Mouse (Mus musculus) G1E-ER4 (cell line): ENCODE data around the gene 5730522E02Rik. TPM values are rescaled to one million over a fixed set of nuclear protein-coding genes. Genes with fewer than 3 reads are reported as not detected.

Experiments
- GATA1 ChIP-seq: IDR thresholded peaks from one replicate; pipeline ENCODE4 v1.8.0; 2012; ENCODE audit warnings: low read length, inconsistent platforms
- polyA plus RNA-seq: library from polyadenylated mRNA; stranded (reverse); fragments of >175 nt; gene quantifications from 2 replicates; pipeline ENCODE4 v1.2.3, GENCODE M21; 2012

Gene 5730522E02Rik
- polyA plus RNA-seq = not detected in 2 replicates

DNA sequence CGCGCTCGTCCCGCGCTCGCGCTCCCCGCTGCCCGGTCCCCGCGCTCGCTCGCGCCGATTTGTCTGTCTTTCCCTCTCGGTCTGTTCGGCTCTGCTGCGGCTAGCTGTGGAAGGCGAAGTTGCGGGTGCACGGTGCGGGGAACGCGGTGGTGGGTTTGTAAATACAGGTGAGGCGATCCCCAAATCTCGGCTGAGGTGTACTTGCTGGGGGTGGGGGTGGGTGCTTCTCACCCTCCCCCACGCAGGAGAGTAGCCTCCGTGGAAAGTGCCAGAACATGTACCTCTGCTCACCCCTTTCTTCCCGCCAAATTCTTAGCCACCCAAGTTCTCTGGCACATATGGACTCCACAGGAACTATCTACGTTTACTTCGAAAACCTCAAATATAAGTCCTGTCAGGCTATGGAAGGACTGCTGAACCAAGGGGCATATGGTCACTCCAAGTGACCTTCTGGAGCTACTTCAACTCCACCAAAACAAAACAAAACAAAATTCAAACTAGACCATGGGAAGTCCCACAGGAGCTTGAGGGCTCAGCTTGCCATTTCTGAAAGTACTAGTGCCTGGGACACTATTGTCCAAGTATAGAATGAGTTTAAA, at the start of gene 5730522E02Rik:
TSS of gene 5730522E02Rik (minus strand) at position 182 of the 599 bp plus-strand sequence.
- TF ChIP-seq GATA1 = no peak

DNA sequence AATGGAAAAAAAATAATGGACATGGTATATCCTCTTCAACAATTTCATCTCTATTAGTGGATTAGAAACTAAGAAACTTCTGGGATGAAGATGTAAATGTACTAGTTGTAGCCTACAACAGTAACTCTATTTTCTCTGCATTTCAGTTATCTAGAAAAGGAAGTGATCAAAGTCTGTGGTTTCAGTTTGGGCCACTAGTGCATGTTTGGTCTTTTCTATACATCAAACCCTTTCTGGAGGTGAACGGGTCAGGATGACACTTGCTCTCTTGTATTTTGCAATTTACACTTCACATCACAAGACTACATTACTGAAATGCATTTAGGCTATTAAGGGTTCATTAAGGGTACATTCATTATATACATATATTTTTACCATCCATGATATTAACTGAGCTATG, 26.0 kb upstream of the 5730522E02Rik start:
- TF ChIP-seq GATA1 = no peak

DNA sequence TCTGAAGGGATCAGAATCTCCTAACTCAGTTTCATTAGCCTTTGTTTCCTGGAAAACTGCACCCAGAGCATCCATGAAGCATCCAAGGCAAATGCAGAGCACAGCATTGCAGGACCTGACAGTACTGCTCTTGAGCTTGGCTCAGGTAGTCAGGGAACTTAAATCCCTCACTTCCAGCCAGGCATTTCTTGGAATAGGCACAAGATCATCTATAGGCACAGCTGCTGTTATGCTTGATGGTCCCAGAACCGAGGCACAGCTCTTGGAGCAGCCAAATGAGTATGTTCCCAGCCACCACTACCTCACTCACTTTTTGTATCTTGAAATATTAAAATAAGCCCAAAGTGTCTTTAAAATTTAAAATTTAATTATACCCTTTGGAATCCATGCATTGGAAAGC, 19.3 kb upstream of the 5730522E02Rik start:
- TF ChIP-seq GATA1 = no peak

DNA sequence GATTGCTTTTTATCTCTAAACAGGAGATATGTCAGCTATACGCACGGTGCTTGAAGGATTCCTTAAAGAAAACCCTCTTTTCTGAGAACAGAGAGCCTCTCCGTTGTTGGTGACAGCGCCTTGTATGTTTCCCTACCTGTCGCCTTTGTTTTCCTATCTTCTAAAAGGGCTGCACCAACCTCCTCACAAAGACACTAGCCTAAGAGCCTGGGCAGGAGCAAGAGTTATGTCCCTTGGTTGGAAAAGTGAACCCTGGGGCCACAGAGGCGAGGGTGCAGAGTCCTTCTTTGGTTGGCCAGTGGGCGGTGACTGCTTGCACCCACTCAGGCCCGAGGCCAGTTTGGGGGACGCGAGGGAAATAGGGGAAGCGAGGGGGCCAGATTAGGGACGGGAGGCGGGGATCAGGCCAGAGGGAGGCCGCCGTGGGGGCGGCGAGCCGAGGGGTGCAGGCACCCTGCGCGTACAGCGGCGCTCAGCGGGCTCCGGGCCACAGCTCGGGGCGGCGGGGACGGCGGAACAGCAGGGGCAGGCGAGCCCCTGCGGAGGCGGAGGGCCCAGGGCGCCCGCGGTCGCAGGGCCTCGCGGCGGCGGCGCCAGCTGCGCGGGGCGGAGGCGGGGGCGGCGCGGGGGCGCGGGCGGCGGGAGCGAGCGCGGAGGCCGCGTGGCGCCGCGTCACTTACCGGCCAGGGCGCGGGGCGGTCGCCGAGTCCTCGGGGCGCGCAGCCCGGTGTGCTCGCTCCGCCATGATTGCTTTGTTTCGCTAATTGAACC, 567 bp downstream of the 5730522E02Rik start:
- no peak for TF ChIP-seq GATA1

DNA sequence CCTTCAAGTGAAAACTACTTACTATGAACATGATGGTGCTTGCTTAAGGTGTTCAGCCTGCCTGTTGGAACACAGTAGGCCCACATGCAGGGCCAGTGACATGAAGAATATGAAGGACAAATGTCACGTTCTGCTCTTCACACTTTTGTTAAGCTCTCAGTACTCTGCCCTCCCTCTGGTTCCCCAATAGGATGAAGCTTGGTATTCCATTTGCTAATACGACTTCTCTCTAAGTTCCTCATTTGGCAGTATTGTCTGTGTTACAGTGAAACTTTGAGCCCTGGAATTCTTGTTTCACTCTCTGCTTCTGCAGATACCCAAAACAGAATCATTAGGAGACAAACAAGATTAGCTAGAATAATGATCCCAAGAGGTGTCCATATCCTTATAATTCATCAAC, 7.1 kb downstream of the 5730522E02Rik start:
- no peak for TF ChIP-seq GATA1

GRCm38 (mm10) chr11:26202842-26203241, 7.7 kb downstream of the 5730522E02Rik start:
- TF ChIP-seq GATA1 = no peak

- TF ChIP-seq GATA1 = no peak
Measured at GRCm38 (mm10) chr11:26201778-26202097, 8.8 kb downstream of the 5730522E02Rik start.

- no peak for TF ChIP-seq GATA1
Measured at GRCm38 (mm10) chr11:26200970-26201777, 9.4 kb downstream of the 5730522E02Rik start.

- TF ChIP-seq GATA1 = no peak
Measured at GRCm38 (mm10) chr11:26195468-26195867, 15.1 kb downstream of the 5730522E02Rik start.

DNA sequence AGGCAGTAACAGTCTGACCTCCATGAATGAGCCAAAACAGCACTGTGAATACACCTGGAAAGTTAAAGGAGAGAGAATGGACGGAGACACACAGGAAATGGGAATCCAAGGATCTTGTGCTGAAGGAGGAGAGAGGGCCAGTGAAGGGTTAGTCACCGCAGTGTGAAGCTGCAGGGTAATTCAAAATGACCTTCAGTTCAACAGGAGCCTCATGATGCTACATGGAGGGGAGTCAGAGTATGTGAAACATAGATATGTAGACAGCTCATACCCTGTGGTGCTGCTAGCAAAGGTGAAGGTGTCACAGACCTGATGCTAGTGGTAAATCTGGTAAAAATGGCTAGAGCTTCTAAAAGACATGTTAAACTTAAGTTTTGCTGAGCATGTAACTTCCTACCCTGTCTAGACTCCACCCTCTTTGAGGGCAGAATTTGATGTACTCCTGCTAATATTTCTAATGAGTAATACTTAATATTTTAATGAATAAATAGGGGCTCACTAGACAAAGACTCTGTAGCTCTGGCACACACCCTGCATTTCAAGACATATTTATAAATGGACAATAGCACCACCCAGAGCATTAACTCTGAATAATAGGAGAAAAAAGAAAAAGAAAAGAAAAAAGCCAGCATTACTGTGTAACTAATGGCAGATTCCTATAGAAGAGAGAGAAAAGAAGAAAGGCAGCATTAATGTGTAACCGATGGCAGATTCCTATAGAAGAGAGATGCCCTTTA, 23.2 kb downstream of the 5730522E02Rik start:
- no peak for TF ChIP-seq GATA1

DNA sequence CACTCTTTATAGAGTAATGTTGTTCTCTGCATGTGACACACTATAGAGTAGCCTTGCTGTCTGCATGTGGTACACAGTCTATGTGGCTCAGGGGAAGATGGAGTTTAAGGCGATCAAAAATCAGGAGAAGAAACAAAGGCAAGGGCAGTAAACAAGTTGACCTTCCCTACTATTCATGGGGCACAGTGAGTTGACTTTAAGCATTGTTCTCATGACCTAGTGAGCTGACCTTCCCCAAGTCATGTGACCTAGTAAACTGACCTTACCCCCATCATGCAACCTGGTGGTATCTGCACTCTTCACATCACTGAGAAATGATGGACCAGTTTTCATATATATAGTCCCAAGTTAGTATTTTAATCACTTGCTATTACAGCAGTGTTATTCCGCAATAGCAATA, 40.0 kb downstream of the 5730522E02Rik start:
- no peak for TF ChIP-seq GATA1

- no peak for TF ChIP-seq GATA1
Measured at GRCm38 (mm10) chr11:26167609-26167971, 43.0 kb downstream of the 5730522E02Rik start.

DNA sequence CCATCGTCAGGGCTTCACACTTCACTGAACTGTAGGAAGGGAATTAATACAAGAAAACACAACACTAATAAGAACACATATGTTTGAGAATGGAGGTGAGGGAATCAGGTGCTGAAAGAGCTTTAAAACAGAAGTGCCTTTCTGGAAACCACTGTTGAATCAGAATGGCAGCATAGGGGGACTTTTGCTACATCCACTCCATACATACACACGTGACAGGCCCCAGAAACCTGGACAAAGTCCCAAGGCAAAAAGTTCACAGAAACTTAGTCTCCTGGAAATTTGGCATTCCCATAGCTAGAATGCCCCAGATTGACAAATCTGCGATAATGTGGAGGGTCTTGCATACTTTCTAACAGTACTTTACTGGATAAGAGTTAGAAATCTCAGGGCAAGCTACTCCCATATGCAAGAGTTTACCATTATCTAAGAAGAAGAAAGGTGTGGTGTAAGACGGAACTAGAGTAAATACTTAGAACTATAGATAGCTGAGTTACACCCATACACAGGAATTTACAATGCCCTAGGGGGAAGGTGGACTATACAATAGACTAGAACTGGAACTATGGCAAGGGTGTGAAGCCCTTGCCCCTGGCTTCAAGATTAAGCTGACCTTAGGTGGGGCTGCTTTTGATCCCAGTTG, 43.5 kb downstream of the 5730522E02Rik start:
- no peak for TF ChIP-seq GATA1

DNA sequence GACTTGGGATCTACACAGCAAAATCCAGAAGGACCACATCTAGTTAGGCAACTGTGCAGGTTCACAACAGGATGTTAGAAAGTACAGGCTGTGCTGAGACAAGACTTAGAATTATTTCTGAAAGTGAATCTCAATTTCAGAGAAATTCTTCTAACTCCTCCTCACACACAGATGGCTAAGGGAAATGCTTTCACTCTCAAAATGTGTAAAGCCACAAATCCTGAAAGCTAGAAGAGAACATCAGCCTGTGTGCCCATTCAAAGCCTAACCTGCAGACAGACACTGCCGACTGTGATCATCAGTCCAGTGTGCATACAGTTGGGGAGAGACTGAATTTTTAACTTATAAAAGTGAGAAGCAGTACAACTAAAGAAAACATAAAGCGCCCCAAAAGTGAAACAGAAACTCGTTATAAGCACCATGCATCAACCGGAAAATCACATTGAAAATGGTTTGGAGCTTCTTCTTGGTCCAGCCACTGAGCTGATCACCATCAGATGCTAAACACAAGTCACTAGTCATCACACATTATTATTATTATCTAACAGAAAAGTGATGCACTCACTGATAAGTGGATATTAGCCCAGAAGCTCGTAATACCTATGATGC, 45.8 kb downstream of the 5730522E02Rik start:
- TF ChIP-seq GATA1 = no peak

DNA sequence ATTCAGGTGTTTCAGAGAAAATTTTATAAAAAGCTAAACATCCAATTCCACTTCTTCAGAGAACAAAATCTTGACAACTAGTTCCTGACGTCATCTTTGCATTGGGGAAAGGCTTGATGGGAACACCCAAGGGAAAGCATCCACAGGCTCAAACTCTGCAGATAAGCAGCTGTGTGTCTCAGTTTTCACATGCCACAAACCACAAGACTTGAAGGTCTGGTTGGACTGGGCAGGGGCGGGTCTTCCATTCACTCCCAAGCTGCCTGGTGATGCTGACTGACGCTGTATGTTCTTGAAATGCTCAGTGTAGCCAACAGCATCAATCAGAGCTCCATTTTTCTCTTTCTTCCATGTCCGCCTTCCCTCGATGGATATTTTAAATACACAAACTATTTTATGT, 49.2 kb downstream of the 5730522E02Rik start:
- TF ChIP-seq GATA1 = no peak
